In genomic region chr14:87420576-87420975, GRCm38 (mm10) we compare ENCODE assay signal across 12 mouse cellular contexts.
"Had no signal": no experiment of that assay in that cellular context is flagged by ENCODE, and none has a peak within 500 bp of the region (broad histone marks: within the 10 kb centered on the region; RNA-seq: fewer than 3 reads in every experiment).

No protein-coding gene starts in this region.

- H3K9ac ChIP-seq: limb, embryonic 15.5 days; liver, embryonic 13.5 days; midbrain, embryonic 12.5 days; stomach, embryonic 15.5 days had no signal

- H3K9me3 ChIP-seq: limb, embryonic 15.5 days; liver, embryonic 13.5 days; midbrain, embryonic 12.5 days; stomach, embryonic 15.5 days had no signal

- H3K4me3 ChIP-seq: limb, embryonic 15.5 days; liver, embryonic 13.5 days; midbrain, embryonic 12.5 days; stomach, embryonic 15.5 days had no signal

- H3K27ac ChIP-seq: kidney, postnatal 0 days; limb, embryonic 15.5 days; midbrain, embryonic 12.5 days; stomach, embryonic 15.5 days had no signal

- H3K4me2 ChIP-seq: limb, embryonic 15.5 days; liver, embryonic 13.5 days; midbrain, embryonic 12.5 days; stomach, embryonic 15.5 days had no signal

- H3K27me3 ChIP-seq: limb, embryonic 15.5 days; liver, embryonic 13.5 days; midbrain, embryonic 12.5 days; stomach, embryonic 15.5 days had no signal

- ATAC-seq: midbrain, embryonic 16.5 days had no signal

- DNase-seq: kidney, postnatal 36 days; layer of hippocampus, adult 9-11 months; layer of hippocampus, postnatal 36 days; liver, embryonic 13.5 days; lung, adult 18-20 months; right cerebral cortex, postnatal 14 days; thymus, postnatal 4 days had no signal

- H3K36me3 ChIP-seq: limb, embryonic 15.5 days; liver, embryonic 13.5 days; midbrain, embryonic 12.5 days; stomach, embryonic 15.5 days had no signal
